Mouse (Mus musculus): ENCODE measurements at regions not wholly inside any gene's neighbourhood (a gene's known extent, or its start where the extent isn't known, plus 50 kb on each side); places are given as distances from the start of the nearest gene placed in this dataset.

DNA sequence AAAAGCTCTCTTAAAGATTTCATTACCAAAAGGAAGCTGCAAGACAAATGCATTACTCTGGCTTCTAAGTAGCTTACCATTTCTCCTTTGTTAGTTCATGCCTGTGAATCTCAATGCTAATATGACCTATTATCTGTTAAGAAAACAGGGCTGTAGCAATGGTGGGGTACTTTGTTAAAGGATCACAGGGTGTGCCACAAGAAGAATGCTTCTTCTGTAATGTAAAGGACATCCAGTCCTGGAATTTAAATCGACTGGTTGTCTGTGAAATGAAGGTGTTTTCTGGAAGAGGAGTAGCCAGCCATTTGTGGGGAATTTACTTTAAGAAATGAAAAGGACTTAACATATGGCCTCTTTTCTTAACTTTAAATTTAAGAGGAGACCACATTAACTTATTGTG is 273.9 kb downstream of the Bche start:
- TF ChIP-seq ZC3H11A (IDR thresholded peaks at IDR 0.05; ENCODE audit: borderline replicate concordance, low read depth, low read length) (no peak), CHD2 (IDR thresholded peaks at IDR 0.05; ENCODE audit: low read depth, low read length) (no peak)

Measured in ES-E14 (cell line).